Mouse (Mus musculus): Measurements from ENCODE around the gene Ifitm2.

DNA sequence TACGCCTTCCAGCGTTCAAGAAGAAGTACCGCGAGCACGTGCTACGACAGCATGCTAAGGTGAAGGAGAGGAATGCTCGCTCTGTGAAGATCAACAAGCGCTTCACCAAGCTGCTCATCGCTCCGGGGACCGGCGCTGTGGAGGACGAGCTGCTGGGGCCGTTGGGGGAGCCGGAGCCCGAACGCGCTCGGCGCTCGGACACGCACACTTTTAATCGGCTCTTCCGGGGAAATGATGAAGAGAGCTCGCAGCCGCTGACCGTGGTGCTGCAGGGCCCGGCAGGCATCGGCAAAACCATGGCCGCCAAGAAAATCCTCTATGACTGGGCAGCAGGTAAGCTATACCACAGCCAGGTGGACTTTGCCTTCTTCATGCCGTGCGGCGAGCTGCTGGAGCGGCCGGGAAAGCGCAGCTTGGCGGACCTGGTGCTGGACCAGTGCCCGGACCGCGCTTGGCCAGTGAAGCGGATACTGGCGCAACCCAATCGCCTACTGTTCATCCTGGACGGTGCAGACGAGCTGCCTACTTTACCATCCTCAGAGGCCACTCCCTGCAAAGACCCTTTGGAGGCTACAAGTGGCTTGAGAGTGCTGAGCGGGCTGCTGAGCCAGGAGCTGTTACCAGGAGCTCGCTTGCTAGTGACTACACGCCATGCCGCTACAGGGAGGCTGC is 33.3 kb downstream of the Ifitm2 start:
- TF ChIP-seq CTCF (IDR thresholded peaks at IDR 0.05; ENCODE audit: extremely low read depth, insufficient read depth, insufficient read length, insufficient replicate concordance) (no peak), POLR2A (IDR thresholded peaks at IDR 0.05; ENCODE audit: low read depth, low read length) (no peak)
